In genomic region chr7:142932469-142932868, GRCm38 (mm10) we compare ENCODE assay signal across 14 mouse cellular contexts. TPM values are rescaled to one million over a fixed set of nuclear protein-coding genes. Genes with fewer than 3 reads are reported as not detected.
"Had no signal": no experiment of that assay in that cellular context is flagged by ENCODE, and none has a peak within 500 bp of the region (broad histone marks: within the 10 kb centered on the region; RNA-seq: fewer than 3 reads in every experiment).

No protein-coding gene starts in this region.

- ATAC-seq: midbrain, embryonic 15.5 days had no signal

- DNase-seq: kidney, adult 2 months; lung, postnatal 10 days; retina, postnatal 1 day; thymus, postnatal 14 days had no signal

- H3K4me3 ChIP-seq: left cerebral cortex, adult 2 months; limb, embryonic 10.5 days; liver, embryonic 15.5 days; megakaryocyte, embryonic 14.5 days; midbrain, embryonic 15.5 days; neural tube, embryonic 13.5 days had no signal

- H3K9me3 ChIP-seq: limb, embryonic 10.5 days; liver, embryonic 15.5 days; megakaryocyte, embryonic 14.5 days; midbrain, embryonic 15.5 days; neural tube, embryonic 13.5 days had no signal

- H3K9ac ChIP-seq: hindbrain, embryonic 14.5 days; liver, embryonic 15.5 days; midbrain, embryonic 15.5 days; neural tube, embryonic 13.5 days had no signal

- H3K4me2 ChIP-seq: hindbrain, embryonic 14.5 days; liver, embryonic 11.5 days; liver, embryonic 15.5 days; midbrain, embryonic 11.5 days; midbrain, embryonic 15.5 days; neural tube, embryonic 13.5 days had no signal

- H3K4me1 ChIP-seq: limb, embryonic 10.5 days; liver, embryonic 15.5 days; midbrain, embryonic 15.5 days; neural tube, embryonic 13.5 days had no signal

- H3K27me3 ChIP-seq: liver, embryonic 15.5 days; midbrain, embryonic 15.5 days; neural tube, embryonic 13.5 days had no signal

- H3K36me3 ChIP-seq: limb, embryonic 10.5 days; liver, embryonic 15.5 days; midbrain, embryonic 15.5 days; neural tube, embryonic 13.5 days had no signal

- H3K27ac ChIP-seq: hindbrain, embryonic 14.5 days; left cerebral cortex, adult 2 months; limb, embryonic 10.5 days; liver, embryonic 15.5 days; macrophage; midbrain, embryonic 15.5 days; neural tube, embryonic 13.5 days had no signal

RNA-seq across cellular contexts. Expression of gene Th, which starts 1.5 kb away (rescaled TPM):
- polyA plus RNA-seq: macrophage had no signal
